Mouse (Mus musculus) retina, postnatal 1 day (tissue): ENCODE measurements around the gene Sult2a3.
"Not testable (repeated sequence)": the region's sequence is repeated elsewhere in the genome, so short reads cannot be mapped to it uniquely, and the experiment has no call there.

ENCODE experiments used
- DNase-seq: peaks from one replicate; pipeline ENCODE4 v3.0.0-alpha.2; 2012

Sult2a3 gene

GRCm38 (mm10) chr7:14122944-14123343 is at the start of gene Sult2a3:
TSS of gene Sult2a3 (minus strand) at chr7:14123044.
- DNase-seq = no peak

GRCm38 (mm10) chr7:14120436-14120835 is 2.4 kb downstream of the Sult2a3 start:
- DNase-seq = no peak

- DNase-seq = not testable (repeated sequence)
These were observed 3.0 kb downstream of the Sult2a3 start for GRCm38 (mm10) chr7:14119865-14120264.

GRCm38 (mm10) chr7:14116761-14117160 is 6.1 kb downstream of the Sult2a3 start:
- DNase-seq = no peak

GRCm38 (mm10) chr7:14114471-14114870 is 8.4 kb downstream of the Sult2a3 start:
- DNase-seq = not testable (repeated sequence)

- not testable (repeated sequence) for DNase-seq
These were observed 75.0 kb downstream of the Sult2a3 start for GRCm38 (mm10) chr7:14047821-14048220.

- DNase-seq = not testable (repeated sequence)
These were observed 92.0 kb downstream of the Sult2a3 start for GRCm38 (mm10) chr7:14030831-14031230.
